Mouse (Mus musculus): ENCODE data around the gene Ythdf1.

Ythdf1 gene

DNA sequence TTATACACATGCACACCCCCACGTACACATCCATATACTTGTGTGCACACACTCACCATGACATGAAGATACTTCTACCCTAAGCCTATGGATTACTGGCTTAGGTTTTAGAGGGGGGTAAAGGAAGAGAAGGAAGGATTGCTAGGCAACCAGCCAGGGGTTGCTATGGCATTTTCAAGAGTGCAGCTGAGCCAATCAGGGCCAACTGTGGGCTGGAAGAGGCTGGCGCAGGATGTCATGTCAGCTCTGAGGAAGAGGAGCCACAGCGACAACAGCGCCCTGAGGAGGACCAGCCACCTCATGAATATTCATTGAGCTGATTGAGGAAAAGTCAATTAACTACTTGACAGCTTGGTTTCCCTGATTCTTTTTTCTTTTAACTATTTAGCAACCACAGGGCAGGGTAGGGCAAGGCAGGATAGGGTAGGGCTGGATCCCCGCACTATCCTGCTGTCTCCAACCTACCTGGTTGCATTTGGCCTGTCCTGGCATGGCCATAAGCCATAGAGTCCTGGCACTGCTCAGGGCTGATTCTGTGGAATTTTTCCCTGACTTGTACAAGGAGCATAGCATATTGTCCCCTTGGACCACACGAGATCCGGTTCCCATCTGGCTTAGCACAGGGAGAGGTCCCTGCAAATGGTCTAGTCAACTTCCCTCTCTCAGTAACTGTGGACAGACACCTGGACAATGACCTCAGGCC, 41.2 kb downstream of the Ythdf1 start:
- DNase-seq (ENCODE audit: low spot score in 2 of 2): no peak

DNA sequence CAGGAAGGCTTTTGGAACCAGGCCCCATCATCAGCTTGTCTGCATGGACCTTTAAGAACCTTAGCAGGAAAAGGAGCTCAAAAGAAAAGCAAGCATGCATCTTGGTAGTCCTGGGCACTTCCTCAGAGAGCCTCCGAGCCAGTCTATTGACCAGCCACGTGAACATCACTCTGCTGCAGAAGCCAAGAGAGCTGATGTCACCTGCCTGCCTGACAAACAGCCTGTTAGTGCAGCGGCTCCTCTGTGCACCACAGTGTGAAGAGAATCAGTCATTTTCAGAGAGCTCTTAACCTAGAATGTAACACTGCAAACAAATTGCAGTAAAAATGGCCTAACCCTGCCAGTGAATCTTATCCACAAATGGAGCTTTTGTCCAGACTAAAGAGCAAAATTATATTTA, 50.7 kb downstream of the Ythdf1 start:
- DNase-seq (ENCODE audit: low spot score in 2 of 2): no peak

DNA sequence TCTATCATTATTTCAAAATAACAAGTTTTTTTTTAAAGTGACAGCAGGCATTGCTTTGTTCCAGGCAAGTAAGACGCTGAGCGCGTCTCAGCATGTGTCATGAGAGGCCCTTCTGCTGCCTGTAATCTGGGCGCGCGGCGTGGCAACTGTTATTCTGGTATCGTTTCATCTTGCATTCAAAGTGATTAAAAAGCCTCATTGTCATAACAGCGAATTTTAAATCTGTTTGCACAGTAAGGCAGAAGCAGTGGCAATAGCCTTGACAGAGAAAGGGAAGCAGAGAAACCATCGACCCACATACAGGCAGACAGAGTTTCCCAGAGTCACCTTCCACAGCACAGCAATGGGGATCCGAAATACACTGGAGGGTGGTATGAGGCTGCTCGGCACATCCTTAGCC, 59.2 kb downstream of the Ythdf1 start:
- DNase-seq (ENCODE audit: low spot score in 2 of 2): no peak

DNA sequence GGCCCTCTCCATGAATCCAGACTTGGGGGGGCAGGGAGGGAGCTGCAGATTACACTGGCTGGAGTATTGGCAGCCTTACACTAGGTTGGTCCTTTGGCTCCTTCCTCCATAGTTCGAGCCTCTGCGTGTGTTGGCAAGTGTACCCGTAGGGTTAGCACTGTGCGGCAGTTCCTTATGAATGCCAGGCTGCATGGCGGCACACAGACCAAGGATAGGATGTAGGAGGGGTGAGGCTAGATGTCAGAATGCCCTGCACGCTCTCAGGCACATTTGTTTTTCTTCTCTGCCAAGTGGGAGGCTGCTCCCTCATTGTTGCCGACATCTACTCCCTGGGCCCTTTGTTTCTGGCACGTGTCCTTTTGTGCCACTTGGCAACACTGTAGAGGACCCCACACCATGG, 63.6 kb downstream of the Ythdf1 start:
- DNase-seq (ENCODE audit: low spot score in 2 of 2): no peak

DNA sequence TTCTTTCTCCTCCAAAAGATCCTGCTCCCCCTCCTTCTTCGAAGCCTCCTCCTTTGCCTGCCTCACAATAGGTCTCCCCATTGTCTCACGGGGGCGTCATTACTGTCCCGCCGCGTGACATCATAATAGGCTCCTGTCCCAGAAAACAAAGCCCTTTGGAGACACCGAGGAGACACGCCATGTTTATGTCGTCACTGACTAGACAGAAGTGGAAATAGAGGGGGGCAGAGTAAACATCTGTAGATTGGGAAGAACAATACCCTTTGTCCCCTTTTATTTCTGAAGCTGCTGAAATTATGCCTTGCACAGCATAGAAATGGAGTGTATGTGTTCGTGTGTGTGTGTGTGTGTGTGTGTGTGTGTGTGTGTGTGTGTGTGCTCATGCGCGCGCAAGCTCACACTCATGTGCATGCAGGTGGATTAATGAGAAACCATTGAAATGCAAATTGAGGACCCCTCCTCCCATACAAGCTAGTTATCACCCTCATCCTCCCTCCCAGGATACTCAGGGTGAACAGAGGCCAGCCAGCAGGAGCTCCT, 65.7 kb downstream of the Ythdf1 start:
- DNase-seq (ENCODE audit: low spot score in 2 of 2): no peak

Measured in heart, adult 9 months (tissue).